Mouse (Mus musculus) stomach, embryonic 16.5 days (tissue): Measurements from ENCODE around the gene Lurap1. TPM values are rescaled to one million over a fixed set of nuclear protein-coding genes. Genes with fewer than 3 reads are reported as not detected.

Source experiments
- ATAC-seq: fragments of 200-750 bp; cut with Nextera tagmentation; 2 replicates; pipeline ENCODE4 v1.8.0; 2017; ENCODE audit warnings: moderate number of reproducible peaks, moderate TSS enrichment; ENCODE audit not compliant: insufficient read depth, low FRiP score
- H3K27ac ChIP-seq: fragments of 300-500 bp; sonication (generic); 2 replicates; pipeline ENCODE4 v1.5.1; 2014; ENCODE audit warnings: low read length
- H3K27me3 ChIP-seq: fragments of 300-500 bp; sonication (generic); 2 replicates; pipeline ENCODE4 v1.6.1; 2014; ENCODE audit warnings: low read length, control low read depth, mixed read lengths; ENCODE audit not compliant: control insufficient read depth, insufficient read depth
- H3K36me3 ChIP-seq: fragments of 300-500 bp; sonication (generic); 2 replicates; pipeline ENCODE4 v1.6.1; 2014; ENCODE audit warnings: low read length; ENCODE audit not compliant: control insufficient read depth, insufficient read depth
- H3K4me1 ChIP-seq: fragments of 300-500 bp; sonication (generic); 2 replicates; pipeline ENCODE4 v1.6.1; 2014; ENCODE audit warnings: low read length, control low read depth, mixed read lengths; ENCODE audit not compliant: control insufficient read depth, insufficient read depth
- H3K4me2 ChIP-seq: fragments of 300-500 bp; sonication (generic); 2 replicates; pipeline ENCODE4 v1.6.1; 2014; ENCODE audit warnings: low read depth, low read length, mixed read lengths
- H3K4me3 ChIP-seq: fragments of 300-500 bp; sonication (generic); replicated peaks from 2 replicates; pipeline ENCODE4 v1.5.1; 2014; ENCODE audit warnings: mild to moderate bottlenecking, low read length
- H3K9ac ChIP-seq: fragments of 300-500 bp; sonication (generic); 2 replicates; pipeline ENCODE4 v1.6.1; 2014; ENCODE audit warnings: low read length
- H3K9me3 ChIP-seq: fragments of 300-500 bp; sonication (generic); replicated peaks from 2 replicates; pipeline ENCODE4 v1.6.1; 2016; ENCODE audit warnings: low read length, control low read depth; ENCODE audit not compliant: control insufficient read depth
- WGBS: fragments of 180-500 bp; shearing (Covaris S2); extraction: QIAGEN DNeasy Blood & Tissue Kit; methylation state at CpG from one replicate; pipeline ENCODE4 v1.1.7; 2014; 5-methylcytosine and 5-hydroxymethylcytosine counted together
- polyA plus RNA-seq: library from polyadenylated mRNA; unstranded; fragments of >200 nt; fragmentation: Nextera tagmentation; extraction: Ambion mirVana; gene quantifications from 2 replicates; pipeline ENCODE4 v1.2.1, GENCODE M21; 2015

Gene Lurap1
- polyA plus RNA-seq, 1 experiment from 2014 or later: 2.6 TPM

GRCm38 (mm10) chr4:116100959-116101358 lies 50.2 kb downstream of the Lurap1 start:
- Histone ChIP-seq H3K36me3 (peaks cover 33% of the 10 kb centered on the region), H3K27me3 (no peaks in the 10 kb centered on the region), H3K4me3 (no peak overlapping the region), H3K4me2 (no peak overlapping the region), H3K9ac (no peak overlapping the region), H3K4me1 (no peaks in the 10 kb centered on the region), H3K27ac (no peak overlapping the region), H3K9me3 (no peaks in the 10 kb centered on the region)
- ATAC-seq: no peak
- WGBS: 75% methylated on average over 7 of the region's 7 CpGs

GRCm38 (mm10) chr4:116097211-116097610 lies 53.9 kb downstream of the Lurap1 start:
- Histone ChIP-seq H3K27me3 (no peaks in the 10 kb centered on the region), H3K4me1 (no peaks in the 10 kb centered on the region), H3K9ac (no peak overlapping the region), H3K27ac (no peak overlapping the region), H3K4me2 (no peak overlapping the region), H3K9me3 (no peaks in the 10 kb centered on the region), H3K4me3 (no peak overlapping the region), H3K36me3 (peaks cover 46% of the 10 kb centered on the region)
- WGBS: 60% methylated on average over 8 of the region's 8 CpGs
- no peak for ATAC-seq

GRCm38 (mm10) chr4:116096291-116096690 lies 54.8 kb downstream of the Lurap1 start:
- H3K27me3 ChIP-seq: no peaks in the 10 kb centered on the region
- H3K9ac ChIP-seq: no peak overlapping the region
- H3K4me2 ChIP-seq: no peak overlapping the region
- H3K4me3 ChIP-seq: no peak overlapping the region
- no peaks in the 10 kb centered on the region for H3K9me3 ChIP-seq
- ATAC-seq: no peak
- peaks cover 46% of the 10 kb centered on the region for H3K36me3 ChIP-seq
- WGBS: 91% methylated on average over 10 of the region's 10 CpGs
- H3K27ac ChIP-seq: no peak overlapping the region
- H3K4me1 ChIP-seq: no peaks in the 10 kb centered on the region

- peaks cover 31% of the 10 kb centered on the region for H3K36me3 ChIP-seq
- H3K4me1 ChIP-seq: no peaks in the 10 kb centered on the region
- no peaks in the 10 kb centered on the region for H3K9me3 ChIP-seq
- H3K9ac ChIP-seq: no peak overlapping the region
- no peak overlapping the region for H3K27ac ChIP-seq
- H3K27me3 ChIP-seq: no peaks in the 10 kb centered on the region
- no peak overlapping the region for H3K4me2 ChIP-seq
- WGBS: 89% methylated on average over 23 of the region's 23 CpGs
- H3K4me3 ChIP-seq: no peak overlapping the region
- no peak for ATAC-seq
These were observed 62.5 kb downstream of the Lurap1 start for GRCm38 (mm10) chr4:116088510-116089249.

Other genes starting within 250 kb of the Lurap1 start
- not detected in 2 replicates for gene Dmbx1, start 211.4 kb downstream of the Lurap1 start, polyA plus RNA-seq
- 14.0 and 15.9 TPM in 2 replicates for gene Faah, start 133.4 kb downstream of the Lurap1 start, polyA plus RNA-seq
- 18.5 and 18.8 TPM in 2 replicates for gene Nsun4, start 97.5 kb downstream of the Lurap1 start, polyA plus RNA-seq
- gene Uqcrh, start 76.3 kb downstream of the Lurap1 start, polyA plus RNA-seq: 512 and 553 TPM in 2 replicates
- 65.9 and 67.1 TPM in 2 replicates for gene Lrrc41, start 76.1 kb downstream of the Lurap1 start, polyA plus RNA-seq
- gene Rad54l, start 27.6 kb downstream of the Lurap1 start, polyA plus RNA-seq: 20.9 and 24.1 TPM in 2 replicates
- 49.4 and 50.0 TPM in 2 replicates for gene Pomgnt1, start 27.5 kb downstream of the Lurap1 start, polyA plus RNA-seq
- 76.4 and 99.5 TPM in 2 replicates for gene Tspan1, start 16.3 kb upstream of the Lurap1 start, polyA plus RNA-seq
- not detected in 2 replicates for gene 1700042G07Rik, start 22.0 kb upstream of the Lurap1 start, polyA plus RNA-seq
- not detected in 2 replicates for gene Gm49337, start 22.0 kb upstream of the Lurap1 start, polyA plus RNA-seq
- gene Pik3r3, start 70.3 kb upstream of the Lurap1 start, polyA plus RNA-seq: 12.3 and 12.6 TPM in 2 replicates